Mouse (Mus musculus) gastrocnemius, adult 2 months (tissue): ENCODE results near the gene Capza1. TPM values are rescaled to one million over a fixed set of nuclear protein-coding genes. Genes with fewer than 3 reads are reported as not detected.
"Not testable (repeated sequence)": the region's sequence is repeated elsewhere in the genome, so short reads cannot be mapped to it uniquely, and the experiment has no call there.

Source experiments
- DNase-seq: peaks from one replicate; pipeline ENCODE4 v3.0.0; 2022
- H3K27ac ChIP-seq: fragments of 200-600 bp; 2 replicates; pipeline ENCODE4 v1.8.1; 2022; ENCODE audit warnings: mild to moderate bottlenecking
- H3K4me3 ChIP-seq: fragments of 200-600 bp; 2 replicates; pipeline ENCODE4 v1.8.1; 2022; ENCODE audit warnings: mild to moderate bottlenecking, moderate library complexity
- CTCF ChIP-seq: fragments of 200-600 bp; IDR thresholded peaks from 2 replicates; pipeline ENCODE4 v1.8.1; 2022; ENCODE audit warnings: antibody characterized with exemption, mild to moderate bottlenecking, moderate library complexity
- intact Hi-C: fragments of 180-260 bp; cut with DNase I; formaldehyde crosslinking; loops from one replicate; pipeline ENCODE4 v1.15.1; 2025
- long read RNA-seq, 2 experiments: library from polyadenylated mRNA; stranded (forward); transcript quantifications; one replicate each; pipeline ENCODE4 v2.0.0; 2021
- total RNA-seq, 2 experiments: library from RNA; stranded (reverse); gene quantifications; 2 replicates each; pipeline ENCODE4 v1.2.3; 2021

The Capza1 gene
- total RNA-seq = 10 to 100 TPM; 23.5 to 25.5 TPM
- long read RNA-seq, experiment 1, transcript Capza1-201 (10 exons, 3,193 nt) = major isoform, 19 of 22 reads
- long read RNA-seq, experiment 1, partial matches to known transcripts = 1 of 22 reads
- long read RNA-seq, experiment 1, other reads (novel, unspliced or antisense) = 2 of 22 reads
- long read RNA-seq, experiment 2, transcript Capza1-201 (10 exons, 3,193 nt) = major isoform, 17 of 24 reads
- long read RNA-seq, experiment 2, partial matches to known transcripts = 0 of 24 reads
- long read RNA-seq, experiment 2, other reads (novel, unspliced or antisense) = 6 of 24 reads

GRCm38 (mm10) chr3:104863786-104864650, at the start of gene Capza1, which contains the start of gene St7l:
TSS of gene Capza1 (minus strand) at chr3:104864505.
TSS of gene St7l (plus strand) at chr3:104864005.
- intact Hi-C loops = loop anchor here (1.0 to 5.0 kb wide), 3 partner anchors 17 to 193 kb away; partner anchors contain the start of genes Fam19a3 and Ppm1j
- DNase-seq = peak; percentile 95
- peak; percentile 16; the same call in 1 of the 2 replicates for TF ChIP-seq CTCF
- Histone ChIP-seq H3K4me3 (peak within 1 kb of the TSS; percentile 94), H3K27ac (peak within 1 kb of the TSS; percentile 95)

- TF ChIP-seq CTCF = no peak
- H3K4me3 ChIP-seq = no peak overlapping the region
- H3K27ac ChIP-seq = no peak overlapping the region
- intact Hi-C loops = no loop called here
- no peak for DNase-seq
Measured at GRCm38 (mm10) chr3:104909195-104909594, 44.9 kb upstream of the Capza1 start.

GRCm38 (mm10) chr3:104906007-104906406, 41.7 kb upstream of the Capza1 start:
- no peak for DNase-seq
- TF ChIP-seq CTCF = no peak
- H3K27ac ChIP-seq = peak overlapping the region; percentile 81
- H3K4me3 ChIP-seq = 0 out of 2 replicates have a peak overlapping the region, but pooled peaks have one; percentile 9
- intact Hi-C loops = no loop called here

GRCm38 (mm10) chr3:104905389-104905788, 41.1 kb upstream of the Capza1 start:
- intact Hi-C loops = no loop called here
- H3K4me3 ChIP-seq = no peak overlapping the region
- no peak for TF ChIP-seq CTCF
- H3K27ac ChIP-seq = peak overlapping the region; percentile 81
- DNase-seq = no peak

- no peak overlapping the region for H3K27ac ChIP-seq
- no peak for TF ChIP-seq CTCF
- intact Hi-C loops = no loop called here
- DNase-seq = no peak
- H3K4me3 ChIP-seq = no peak overlapping the region
Measured at GRCm38 (mm10) chr3:104901154-104901553, 36.8 kb upstream of the Capza1 start.

GRCm38 (mm10) chr3:104896141-104896540, 31.8 kb upstream of the Capza1 start:
- Histone ChIP-seq H3K27ac (no peak overlapping the region), H3K4me3 (no peak overlapping the region)
- DNase-seq = no peak
- intact Hi-C loops = no loop called here
- TF ChIP-seq CTCF = no peak

- intact Hi-C loops = no loop called here
- no peak for DNase-seq
- no peak overlapping the region for H3K27ac ChIP-seq
- H3K4me3 ChIP-seq = no peak overlapping the region
- TF ChIP-seq CTCF = no peak
Measured at GRCm38 (mm10) chr3:104888585-104888984, 24.3 kb upstream of the Capza1 start.

GRCm38 (mm10) chr3:104869611-104870010, 5.3 kb upstream of the Capza1 start:
- peak; percentile 37 for TF ChIP-seq CTCF
- intact Hi-C loops = loop anchor here (5.0 kb wide), 1 partner anchor 98 kb away; no protein-coding TSS in a partner anchor
- DNase-seq = no peak
- Histone ChIP-seq H3K4me3 (no peak overlapping the region), H3K27ac (no peak overlapping the region)

GRCm38 (mm10) chr3:104866674-104867073, 2.4 kb upstream of the Capza1 start:
- DNase-seq, H3K4me3 ChIP-seq, H3K27ac ChIP-seq: not testable (repeated sequence)
- intact Hi-C loops = loop anchor here (5.0 kb wide), 1 partner anchor 101 kb away; no protein-coding TSS in a partner anchor

- H3K4me3 ChIP-seq = peak overlapping the region; percentile 94
- no peak for TF ChIP-seq CTCF
- peak overlapping the region; percentile 95 for H3K27ac ChIP-seq
- no peak for DNase-seq
- intact Hi-C loops = loop anchor here (1.0 to 5.0 kb wide), 3 partner anchors 19 to 102 kb away; partner anchors contain the start of gene Rhoc
Measured at GRCm38 (mm10) chr3:104865341-104865788, 1.1 kb upstream of the Capza1 start.

GRCm38 (mm10) chr3:104864651-104865340, 491 bp upstream of the Capza1 start:
- DNase-seq = peak; percentile 94
- Histone ChIP-seq H3K4me3 (peak overlapping the region; percentile 94), H3K27ac (peak overlapping the region; percentile 95)
- peak; percentile 13; the same call in 1 of the 2 replicates for TF ChIP-seq CTCF
- intact Hi-C loops = loop anchor here (1.0 to 5.0 kb wide), 5 partner anchors 18 to 193 kb away; partner anchors contain the start of genes Fam19a3, Ppm1j and Rhoc

- no peak for DNase-seq
- Histone ChIP-seq H3K27ac (no peak overlapping the region), H3K4me3 (no peak overlapping the region)
- intact Hi-C loops = no loop called here
- TF ChIP-seq CTCF = no peak
Measured at GRCm38 (mm10) chr3:104858560-104858959, 5.7 kb downstream of the Capza1 start.
